Mouse (Mus musculus) erythroblast, embryonic 14.5 days (primary cell): ENCODE data around the gene Mta2.
"Not testable (repeated sequence)": the region's sequence is repeated elsewhere in the genome, so short reads cannot be mapped to it uniquely, and the experiment has no call there.

ENCODE experiments used
- GATA1 ChIP-seq: IDR thresholded peaks from 2 replicates; pipeline ENCODE4 v1.6.1; 2012; ENCODE audit warnings: low read length, inconsistent platforms, mixed read lengths
- TAL1 ChIP-seq: IDR thresholded peaks from 3 replicates; pipeline ENCODE4 v1.6.1; 2012; ENCODE audit warnings: low read length, inconsistent platforms, mixed read lengths

GRCm38 (mm10) chr19:8896231-8896630 is 45.4 kb upstream of the Mta2 start:
- TF ChIP-seq GATA1, TAL1: not testable (repeated sequence)
